Comparison of ENCODE assay signal across 15 mouse cellular contexts in the genomic region with DNA sequence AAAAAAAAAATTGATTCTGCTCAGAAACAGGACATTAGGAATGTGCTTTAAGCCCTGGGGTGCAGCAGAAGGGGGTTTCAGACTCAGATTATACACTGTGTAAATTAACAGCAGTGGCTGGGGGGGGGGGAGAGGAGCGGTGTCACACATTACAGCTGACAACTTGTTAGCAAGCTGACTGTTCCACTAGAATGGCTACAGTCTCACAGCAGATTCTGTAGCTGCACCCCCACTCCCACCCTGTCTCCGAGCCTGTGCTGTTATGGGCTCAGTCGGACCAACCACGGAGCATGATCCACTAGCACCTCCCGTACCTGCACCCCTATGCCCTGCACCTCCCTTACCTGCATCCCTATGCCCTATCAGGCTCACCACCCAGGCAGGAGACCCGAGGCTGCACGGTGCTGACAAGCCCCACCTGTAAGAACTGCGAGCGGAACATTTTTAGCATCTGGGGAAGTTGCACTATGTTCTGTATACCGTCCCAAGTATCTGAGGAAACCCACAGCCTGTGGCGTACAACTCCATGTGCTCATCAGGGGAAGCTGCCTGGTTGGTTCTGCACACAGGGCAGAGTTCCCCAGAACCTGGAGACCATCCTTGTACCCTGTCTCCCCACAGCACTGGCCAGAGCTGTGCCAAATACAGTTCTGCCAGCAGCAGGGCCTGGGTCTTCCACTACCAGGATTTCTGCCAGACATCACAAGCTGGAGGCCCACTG. TPM values are rescaled to one million over a fixed set of nuclear protein-coding genes. Genes with fewer than 3 reads are reported as not detected.
DNase-seq lines count a peak whose midpoint lies in the region; ATAC-seq lines count a peak whose summit lies in the region.
"Had no signal": no experiment of that assay in that cellular context is flagged by ENCODE, and none has a peak within 500 bp of the region (broad histone marks: within the 10 kb centered on the region; RNA-seq: fewer than 3 reads in every experiment).

No protein-coding gene starts in this region.

- whole genome bisulfite sequencing in heart, embryonic 12.5 days, result 61% methylated on average over 11 of the region's 11 CpGs
- 61% methylated on average over 11 of the region's 11 CpGs for WGBS in liver, embryonic 12.5 days (ENCODE audit: insufficient replicate concordance)
- WGBS in limb, embryonic 10.5 days, result 85% methylated on average over 11 of the region's 11 CpGs

- H3K4me1 ChIP-seq in heart, embryonic 12.5 days (replicated peaks), result peaks cover 96% of the 10 kb centered on the region
- H3K4me1 ChIP-seq in liver, embryonic 12.5 days, result peaks cover 18% of the 10 kb centered on the region
- peaks cover 67% of the 10 kb centered on the region for H3K4me1 ChIP-seq in limb, embryonic 10.5 days

- no peak for ATAC-seq in heart, embryonic 12.5 days (ENCODE audit: insufficient number of reproducible peaks, low FRiP score)
- peak; percentile 28 for ATAC-seq in liver, embryonic 12.5 days

- H3K4me3 ChIP-seq in heart, embryonic 12.5 days, result no peak overlapping the region
- H3K4me3 ChIP-seq in liver, embryonic 12.5 days, result no peak overlapping the region
- H3K4me3 ChIP-seq in limb, embryonic 10.5 days, result no peak overlapping the region
- H3K4me3 ChIP-seq: left cerebral cortex, adult 2 months; limb, embryonic 15.5 days had no signal

- DNase-seq in heart, postnatal 10 days, result no peak
- no peak for DNase-seq in liver
- DNase-seq in limb, embryonic 10.5 days (ENCODE audit: low spot score), result no peak
- no peak for DNase-seq in frontal cortex, adult 2 months (ENCODE audit: extremely low spot score in 1 of 2, low spot score in 1 of 2)
- DNase-seq in cerebellum, postnatal 10 days, result no peak
- DNase-seq: cerebellum, adult 2 months; gastrocnemius, postnatal 10 days; kidney, postnatal 25 days; lung, postnatal 36 days; right cerebral cortex, postnatal 14 days had no signal

- peak overlapping the region; percentile 41 for H3K27ac ChIP-seq in heart, embryonic 12.5 days (ENCODE audit: poor library complexity, severe bottlenecking)
- H3K27ac ChIP-seq in liver, embryonic 12.5 days, result no peak overlapping the region
- H3K27ac ChIP-seq in limb, embryonic 10.5 days, result peak overlapping the region; percentile 37
- H3K27ac ChIP-seq: left cerebral cortex, adult 2 months; limb, embryonic 15.5 days had no signal

- H3K27me3 ChIP-seq in heart, embryonic 12.5 days (replicated peaks), result no peaks in the 10 kb centered on the region
- peaks cover 5% of the 10 kb centered on the region; the same call in 1 of the 2 replicates for H3K27me3 ChIP-seq in liver, embryonic 12.5 days (replicated peaks)
- H3K27me3 ChIP-seq in limb, embryonic 10.5 days (ENCODE audit: low read depth, poor library complexity, severe bottlenecking), result no peaks in the 10 kb centered on the region
- H3K27me3 ChIP-seq: limb, embryonic 15.5 days had no signal

- intact Hi-C loops in heart, postnatal 10 days (cut with DNase I), result no loop called here

- peak overlapping the region; percentile 47 for H3K9ac ChIP-seq in heart, embryonic 12.5 days
- H3K9ac ChIP-seq in liver, embryonic 12.5 days, result no peak overlapping the region
- H3K9ac ChIP-seq: limb, embryonic 15.5 days had no signal

- peak overlapping the region; percentile 17; the same call in 1 of the 2 replicates for H3K4me2 ChIP-seq in heart, embryonic 12.5 days
- H3K4me2 ChIP-seq in liver, embryonic 12.5 days, result no peak overlapping the region
- H3K4me2 ChIP-seq: limb, embryonic 15.5 days had no signal

- H3K9me3 ChIP-seq in heart, embryonic 12.5 days (replicated peaks), result no peaks in the 10 kb centered on the region
- H3K9me3 ChIP-seq in liver, embryonic 12.5 days (replicated peaks), result no peaks in the 10 kb centered on the region
- no peaks in the 10 kb centered on the region for H3K9me3 ChIP-seq in limb, embryonic 10.5 days (replicated peaks)
- H3K9me3 ChIP-seq: limb, embryonic 15.5 days had no signal

- H3K36me3 ChIP-seq in heart, embryonic 12.5 days, result no peaks in the 10 kb centered on the region
- H3K36me3 ChIP-seq in liver, embryonic 12.5 days, result no peaks in the 10 kb centered on the region
- H3K36me3 ChIP-seq in limb, embryonic 10.5 days, result peaks cover under 1% of the 10 kb centered on the region; the same call in 1 of the 2 replicates
- H3K36me3 ChIP-seq: limb, embryonic 15.5 days had no signal

RNA-seq across cellular contexts. Expression of gene Sipa1l2, which starts 26.6 kb away (rescaled TPM):
- 32.8 and 36.0 TPM in 2 replicates for polyA plus RNA-seq in heart, embryonic 12.5 days (2016; fragmentation: Nextera tagmentation; extraction: Ambion mirVana)
- 10 to 100 TPM; 52.7 to 67.3 TPM for total RNA-seq in heart, postnatal 10 days (2021)
- polyA plus RNA-seq in liver, embryonic 12.5 days (2016; fragmentation: Nextera tagmentation; extraction: Ambion mirVana), result 1.9 and 2.3 TPM in 2 replicates
- 11.0 and 13.9 TPM in 2 replicates for polyA plus RNA-seq in limb, embryonic 10.5 days (2016; fragmentation: Nextera tagmentation; extraction: Ambion mirVana)
- 26.7 and 29.7 TPM in 2 replicates for polyA plus RNA-seq in frontal cortex, adult 2 months (2012; rRNA removed)
- total RNA-seq: MEL had no signal
